Mouse (Mus musculus) cerebellum, adult (tissue): Measurements from ENCODE around the gene Olfr792.

Experiments used
- ATAC-seq: cut with Nextera tagmentation; 2 replicates; pipeline ENCODE4 v1.9.2; 2017; ENCODE audit warnings: mild to moderate bottlenecking, moderate library complexity, mixed read lengths; ENCODE audit not compliant: insufficient number of reproducible peaks, low FRiP score, low TSS enrichment

Olfr792 gene

GRCm38 (mm10) chr10:129538862-129539261 is at the start of gene Olfr792:
Olfr792 (plus strand) TSS chr10:129539162.
- no peak for ATAC-seq

DNA sequence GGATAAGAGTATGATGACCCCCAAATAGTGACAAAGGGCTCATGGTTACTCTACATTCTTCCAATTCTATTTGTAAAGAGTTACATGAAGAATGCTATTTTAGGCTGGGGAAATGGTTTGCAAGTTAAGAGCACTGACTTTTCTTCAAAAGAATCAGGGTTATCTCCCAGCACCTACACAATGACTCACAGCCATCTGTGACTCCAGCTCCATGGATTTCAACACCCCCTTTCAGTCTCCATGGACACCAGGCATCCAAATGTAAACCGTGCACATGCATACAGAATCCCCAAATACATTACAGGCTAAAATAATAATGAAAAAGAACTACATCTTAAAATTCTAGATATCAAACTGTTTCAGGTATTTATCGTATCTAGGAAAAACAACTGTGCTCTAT is 48.9 kb upstream of the Olfr792 start:
- ATAC-seq, result no peak

- no peak for ATAC-seq
These were observed 40.8 kb upstream of the Olfr792 start, which contains the start of gene Olfr790 for GRCm38 (mm10) chr10:129498192-129498591. Olfr790 (plus strand) TSS chr10:129498492.

DNA sequence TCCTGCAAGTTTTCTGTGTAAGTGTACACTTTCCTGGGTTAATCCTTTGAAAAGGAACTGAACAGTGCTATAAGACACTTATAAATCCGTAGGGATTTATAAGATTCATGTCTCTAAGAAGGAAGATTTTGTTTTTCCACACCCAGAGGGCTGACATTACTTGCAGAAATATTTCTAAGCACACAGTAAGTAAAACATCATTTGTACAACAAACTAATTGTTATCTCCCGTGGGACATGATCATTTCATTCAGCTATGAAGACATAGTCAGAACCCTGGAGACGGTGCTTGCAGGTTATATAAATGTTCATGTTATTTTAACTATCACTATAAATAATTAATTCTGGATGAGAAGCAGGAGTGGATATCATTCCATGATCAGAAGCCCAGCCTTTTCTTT is 17.5 kb upstream of the Olfr792 start, which contains the start of gene Olfr791:
TSS of gene Olfr791 (plus strand) at position 301 of the 400 bp plus-strand sequence.
- no peak for ATAC-seq

DNA sequence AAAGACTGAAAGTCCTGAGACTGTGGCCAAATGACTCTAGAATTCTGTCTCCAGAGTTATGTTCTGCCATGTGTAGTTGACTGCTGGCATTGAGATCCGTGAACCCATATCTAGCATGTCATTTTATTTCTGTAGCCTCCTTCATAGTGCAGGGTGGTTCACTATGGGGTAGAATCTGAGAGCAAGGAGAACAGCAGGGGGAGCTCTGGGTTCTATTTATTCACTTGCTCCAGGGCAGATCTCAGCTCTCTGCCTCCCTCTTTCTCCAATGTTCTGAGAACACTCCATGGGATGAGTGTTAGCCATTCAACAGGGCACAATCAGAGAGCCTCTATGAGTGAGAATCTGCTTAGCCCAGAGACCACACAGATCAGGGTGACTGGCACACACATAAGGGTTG is 10.4 kb downstream of the Olfr792 start:
- ATAC-seq, result no peak

- no peak for ATAC-seq
These were observed 28.4 kb downstream of the Olfr792 start, which contains the start of gene Olfr794 for GRCm38 (mm10) chr10:129567355-129567754. Olfr794 (plus strand) TSS chr10:129567655.

GRCm38 (mm10) chr10:129577066-129577465 is 38.1 kb downstream of the Olfr792 start:
- no peak for ATAC-seq
